37 mouse cellular contexts compared by ENCODE assay signal in genomic region chr13:49783899-49784298, GRCm38 (mm10). TPM values are rescaled to one million over a fixed set of nuclear protein-coding genes. Genes with fewer than 3 reads are reported as not detected.
"Had no signal": no experiment of that assay in that cellular context is flagged by ENCODE, and none has a peak within 500 bp of the region (broad histone marks: within the 10 kb centered on the region; RNA-seq: fewer than 3 reads in every experiment).

No protein-coding gene starts in this region.

- ATAC-seq: forebrain, embryonic 16.5 days; hindbrain, embryonic 16.5 days; inflammation-experienced regulatory T-cells, adult 6 months; intestine, embryonic 15.5 days; intestine, postnatal 0 days had no signal

- H3K9ac ChIP-seq: heart, embryonic 13.5 days; heart, embryonic 15.5 days; hindbrain, embryonic 12.5 days; hindbrain, embryonic 14.5 days; intestine, embryonic 15.5 days; limb, embryonic 12.5 days; liver, embryonic 13.5 days had no signal

- H3K27ac ChIP-seq: heart, adult 2 months; heart, embryonic 13.5 days; heart, embryonic 15.5 days; hindbrain, embryonic 10.5 days; hindbrain, embryonic 12.5 days; hindbrain, embryonic 14.5 days; intestine, embryonic 15.5 days; layer of hippocampus, adult 2 months; left cerebral cortex, adult 2 months; limb, embryonic 10.5 days; limb, embryonic 12.5 days; liver, embryonic 13.5 days had no signal

- H3K27me3 ChIP-seq: heart, embryonic 13.5 days; heart, embryonic 15.5 days; hindbrain, embryonic 12.5 days; intestine, embryonic 15.5 days; limb, embryonic 12.5 days; liver, embryonic 13.5 days had no signal

- H3K4me3 ChIP-seq: heart, adult 2 months; heart, embryonic 13.5 days; heart, embryonic 15.5 days; hindbrain, embryonic 10.5 days; hindbrain, embryonic 12.5 days; intestine, embryonic 15.5 days; layer of hippocampus, adult 2 months; left cerebral cortex, adult 2 months; limb, embryonic 10.5 days; limb, embryonic 12.5 days; liver, embryonic 13.5 days had no signal

- H3K4me2 ChIP-seq: heart, embryonic 11.5 days; heart, embryonic 13.5 days; heart, embryonic 15.5 days; hindbrain, embryonic 12.5 days; hindbrain, embryonic 14.5 days; intestine, embryonic 15.5 days; limb, embryonic 12.5 days; liver, embryonic 13.5 days had no signal

- H3K4me1 ChIP-seq: hindbrain, embryonic 10.5 days; hindbrain, embryonic 12.5 days; intestine, embryonic 15.5 days; limb, embryonic 12.5 days had no signal

- H3K36me3 ChIP-seq: heart, embryonic 13.5 days; heart, embryonic 15.5 days; hindbrain, embryonic 10.5 days; hindbrain, embryonic 12.5 days; intestine, embryonic 15.5 days; limb, embryonic 10.5 days; limb, embryonic 12.5 days; liver, embryonic 13.5 days had no signal

- DNase-seq: gastrocnemius, postnatal 14 days; heart, adult 2 months; heart, postnatal 14 days; heart, postnatal 36 days; kidney, adult 18-20 months; kidney, adult 8-10 months; kidney, postnatal 10 days; kidney, postnatal 25 days; kidney, postnatal 4 days; liver; liver, embryonic 13.5 days had no signal

- H3K9me3 ChIP-seq: heart, embryonic 13.5 days; heart, embryonic 15.5 days; hindbrain, embryonic 10.5 days; hindbrain, embryonic 12.5 days; intestine, embryonic 15.5 days; limb, embryonic 10.5 days; limb, embryonic 12.5 days; liver, embryonic 13.5 days had no signal

RNA-seq across cellular contexts. Expression of gene Gm30302, which starts 14.9 kb away (rescaled TPM):
- total RNA-seq: gastrocnemius, adult 18-20 months; gastrocnemius, adult 8-10 months; gastrocnemius, postnatal 14 days; gastrocnemius, postnatal 4 days; layer of hippocampus, adult 2 months; layer of hippocampus, postnatal 10 days; layer of hippocampus, postnatal 25 days; left cerebral cortex, adult 2 months; left cerebral cortex, postnatal 14 days; left cerebral cortex, postnatal 36 days had no signal
- polyA plus RNA-seq: forebrain, embryonic 16.5 days; frontal cortex, adult 2 months; heart, embryonic 13.5 days; heart, embryonic 15.5 days; hindbrain, embryonic 10.5 days; hindbrain, embryonic 12.5 days; hindbrain, embryonic 16.5 days; inflammation-experienced regulatory T-cells, adult 6 months; intestine, embryonic 15.5 days; intestine, postnatal 0 days; kidney, embryonic 14.5 days; kidney, embryonic 16.5 days; limb, embryonic 10.5 days; limb, embryonic 12.5 days; limb, embryonic 14.5 days; liver, embryonic 13.5 days had no signal
